Mouse (Mus musculus): ENCODE measurements around the gene Pm20d1.

DNA sequence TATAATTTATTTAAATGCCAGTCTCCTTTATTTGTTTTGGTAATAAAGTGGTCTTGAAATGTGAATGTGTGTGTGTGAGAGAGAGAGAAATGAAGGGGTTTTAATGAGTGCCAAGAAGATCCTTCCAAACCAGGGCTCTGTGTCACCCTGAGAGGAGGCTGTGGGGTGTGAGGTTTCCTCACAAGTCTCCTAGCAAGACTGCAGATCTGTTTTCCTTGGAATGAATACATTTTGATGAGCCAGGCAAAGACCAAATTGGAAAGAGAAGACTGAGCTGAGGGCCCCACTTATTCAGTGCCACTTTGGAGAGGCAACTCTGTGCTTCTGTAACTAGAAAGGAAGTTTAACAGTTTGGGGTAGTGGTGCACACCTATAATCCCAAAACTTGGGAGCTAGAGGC is 25.7 kb upstream of the Pm20d1 start:
- TF ChIP-seq POLR2A (IDR thresholded peaks at IDR 0.05; ENCODE audit: extremely low read depth, insufficient read depth, low read length), result no peak
- TF ChIP-seq CTCF (IDR thresholded peaks at IDR 0.05; ENCODE audit: extremely low read depth, insufficient read depth, low read length), result no peak

Data from cortical plate, adult 2 months (tissue).